Mouse (Mus musculus): ENCODE data around the gene Ppil3. TPM values are rescaled to one million over a fixed set of nuclear protein-coding genes. Genes with fewer than 3 reads are reported as not detected.
A peak's percentile ranks its signal among the peaks of the same experiment; 100 is the strongest.

Ppil3 gene
- polyA plus RNA-seq, 1 experiment from 2014 or later = 32.8 TPM

GRCm38 (mm10) chr1:58420032-58420431 is 25.3 kb downstream of the Ppil3 start:
- ATAC-seq (ENCODE audit: low FRiP score, low TSS enrichment) = no peak
- H3K4me2 ChIP-seq (replicated peaks; ENCODE audit: low read depth) = no peak overlapping the region
- no peaks in the 10 kb centered on the region for H3K9me3 ChIP-seq (ENCODE audit: control insufficient read depth, low read length)
- 65% methylated on average over 10 of the region's 10 CpGs for WGBS
- no peaks in the 10 kb centered on the region for H3K27me3 ChIP-seq (ENCODE audit: control insufficient read depth, insufficient read depth, low read length)
- no peak for DNase-seq (ENCODE audit: low spot score)
- no peak overlapping the region for H3K27ac ChIP-seq (replicated peaks)
- no peak overlapping the region for H3K9ac ChIP-seq (ENCODE audit: low read length)
- TF ChIP-seq EP300 (optimal IDR thresholded peaks at IDR 0.05) = no peak
- TF ChIP-seq CTCF (IDR thresholded peaks at IDR 0.05; ENCODE audit: low read depth) = no peak
- H3K36me3 ChIP-seq (ENCODE audit: control insufficient read depth, insufficient read depth, low read length) = peaks cover 19% of the 10 kb centered on the region; the same call in 1 of the 2 replicates
- no peak overlapping the region for H3K4me3 ChIP-seq (ENCODE audit: low read depth, low read length)
- no peaks in the 10 kb centered on the region for H3K4me1 ChIP-seq (replicated peaks; ENCODE audit: control insufficient read depth, insufficient read depth)

GRCm38 (mm10) chr1:58416048-58416447 is 29.2 kb downstream of the Ppil3 start:
- ATAC-seq (ENCODE audit: low FRiP score, low TSS enrichment) (no peak), DNase-seq (ENCODE audit: low spot score) (no peak)
- H3K9ac ChIP-seq (ENCODE audit: low read length) = no peak overlapping the region
- H3K27me3 ChIP-seq (ENCODE audit: control insufficient read depth, insufficient read depth, low read length) = no peaks in the 10 kb centered on the region
- H3K9me3 ChIP-seq (ENCODE audit: control insufficient read depth, low read length) = no peaks in the 10 kb centered on the region
- H3K4me3 ChIP-seq (ENCODE audit: low read depth, low read length) = no peak overlapping the region
- 71% methylated on average over 2 of the region's 2 CpGs for WGBS
- TF ChIP-seq CTCF (IDR thresholded peaks at IDR 0.05; ENCODE audit: low read depth) = no peak
- H3K36me3 ChIP-seq (ENCODE audit: control insufficient read depth, insufficient read depth, low read length) = peaks cover 42% of the 10 kb centered on the region
- H3K27ac ChIP-seq (replicated peaks) = no peak overlapping the region
- H3K4me2 ChIP-seq (replicated peaks; ENCODE audit: low read depth) = no peak overlapping the region
- no peaks in the 10 kb centered on the region for H3K4me1 ChIP-seq (replicated peaks; ENCODE audit: control insufficient read depth, insufficient read depth)

GRCm38 (mm10) chr1:58415442-58415841 is 29.8 kb downstream of the Ppil3 start:
- WGBS = 29% methylated on average over 1 of the region's 1 CpGs
- H3K36me3 ChIP-seq (ENCODE audit: control insufficient read depth, insufficient read depth, low read length) = peaks cover 46% of the 10 kb centered on the region
- H3K27ac ChIP-seq (replicated peaks) = no peak overlapping the region
- H3K9me3 ChIP-seq (ENCODE audit: control insufficient read depth, low read length) = no peaks in the 10 kb centered on the region
- TF ChIP-seq EP300 (optimal IDR thresholded peaks at IDR 0.05) (no peak), CTCF (IDR thresholded peaks at IDR 0.05; ENCODE audit: low read depth) (peak; percentile 58)
- ATAC-seq (ENCODE audit: low FRiP score, low TSS enrichment) = no peak
- no peak overlapping the region for H3K4me3 ChIP-seq (ENCODE audit: low read depth, low read length)
- no peak overlapping the region for H3K4me2 ChIP-seq (replicated peaks; ENCODE audit: low read depth)
- H3K9ac ChIP-seq (ENCODE audit: low read length) = no peak overlapping the region
- no peaks in the 10 kb centered on the region for H3K4me1 ChIP-seq (replicated peaks; ENCODE audit: control insufficient read depth, insufficient read depth)
- no peaks in the 10 kb centered on the region for H3K27me3 ChIP-seq (ENCODE audit: control insufficient read depth, insufficient read depth, low read length)
- no peak for DNase-seq (ENCODE audit: low spot score)

- Histone ChIP-seq H3K27me3 (ENCODE audit: control insufficient read depth, insufficient read depth, low read length) (no peaks in the 10 kb centered on the region), H3K9ac (ENCODE audit: low read length) (no peak overlapping the region), H3K4me2 (replicated peaks; ENCODE audit: low read depth) (no peak overlapping the region), H3K36me3 (ENCODE audit: control insufficient read depth, insufficient read depth, low read length) (peaks cover 32% of the 10 kb centered on the region), H3K4me3 (ENCODE audit: low read depth, low read length) (no peak overlapping the region), H3K9me3 (ENCODE audit: control insufficient read depth, low read length) (no peaks in the 10 kb centered on the region), H3K4me1 (replicated peaks; ENCODE audit: control insufficient read depth, insufficient read depth) (no peaks in the 10 kb centered on the region), H3K27ac (replicated peaks) (no peak overlapping the region)
- DNase-seq (ENCODE audit: low spot score) (no peak), ATAC-seq (ENCODE audit: low FRiP score, low TSS enrichment) (no peak)
- 86% methylated on average over 7 of the region's 7 CpGs for WGBS
- TF ChIP-seq EP300 (optimal IDR thresholded peaks at IDR 0.05) (no peak), CTCF (IDR thresholded peaks at IDR 0.05; ENCODE audit: low read depth) (no peak)
Measured at GRCm38 (mm10) chr1:58410776-58411175, 34.5 kb downstream of the Ppil3 start.

- DNase-seq (ENCODE audit: low spot score) (no peak), ATAC-seq (ENCODE audit: low FRiP score, low TSS enrichment) (peak; percentile 17; the same call in 1 of the 2 replicates)
- no peak overlapping the region for H3K4me3 ChIP-seq (ENCODE audit: low read depth, low read length)
- no peak overlapping the region for H3K9ac ChIP-seq (ENCODE audit: low read length)
- H3K9me3 ChIP-seq (ENCODE audit: control insufficient read depth, low read length) = no peaks in the 10 kb centered on the region
- no peak overlapping the region for H3K27ac ChIP-seq (replicated peaks)
- TF ChIP-seq EP300 (optimal IDR thresholded peaks at IDR 0.05) (no peak), CTCF (IDR thresholded peaks at IDR 0.05; ENCODE audit: low read depth) (no peak)
- H3K4me2 ChIP-seq (replicated peaks; ENCODE audit: low read depth) = no peak overlapping the region
- 74% methylated on average over 3 of the region's 3 CpGs for WGBS
- H3K4me1 ChIP-seq (replicated peaks; ENCODE audit: control insufficient read depth, insufficient read depth) = no peaks in the 10 kb centered on the region
- peaks cover 32% of the 10 kb centered on the region for H3K36me3 ChIP-seq (ENCODE audit: control insufficient read depth, insufficient read depth, low read length)
- no peaks in the 10 kb centered on the region for H3K27me3 ChIP-seq (ENCODE audit: control insufficient read depth, insufficient read depth, low read length)
Measured at GRCm38 (mm10) chr1:58410198-58410588, 35.1 kb downstream of the Ppil3 start.

- peaks cover 30% of the 10 kb centered on the region for H3K36me3 ChIP-seq (ENCODE audit: control insufficient read depth, insufficient read depth, low read length)
- ATAC-seq (ENCODE audit: low FRiP score, low TSS enrichment) = no peak
- DNase-seq (ENCODE audit: low spot score) = no peak
- H3K4me3 ChIP-seq (ENCODE audit: low read depth, low read length) = no peak overlapping the region
- no peaks in the 10 kb centered on the region for H3K9me3 ChIP-seq (ENCODE audit: control insufficient read depth, low read length)
- H3K9ac ChIP-seq (ENCODE audit: low read length) = no peak overlapping the region
- H3K4me1 ChIP-seq (replicated peaks; ENCODE audit: control insufficient read depth, insufficient read depth) = no peaks in the 10 kb centered on the region
- TF ChIP-seq CTCF (IDR thresholded peaks at IDR 0.05; ENCODE audit: low read depth) = no peak
- no peak for TF ChIP-seq EP300 (optimal IDR thresholded peaks at IDR 0.05)
- H3K27ac ChIP-seq (replicated peaks) = no peak overlapping the region
- no peaks in the 10 kb centered on the region for H3K27me3 ChIP-seq (ENCODE audit: control insufficient read depth, insufficient read depth, low read length)
- no peak overlapping the region for H3K4me2 ChIP-seq (replicated peaks; ENCODE audit: low read depth)
- 74% methylated on average over 5 of the region's 5 CpGs for WGBS
Measured at GRCm38 (mm10) chr1:58409553-58410197, 35.6 kb downstream of the Ppil3 start.

Data from stomach, postnatal 0 days (tissue).